Mouse (Mus musculus) olfactory bulb, adult 2 months (tissue): ENCODE data around the gene Znhit2.
A peak's percentile ranks its signal among the peaks of the same experiment; 100 is the strongest.

ENCODE experiments used
- CTCF ChIP-seq: fragments of 200-500 bp; IDR thresholded peaks from 2 replicates; pipeline ENCODE4 v1.5.1; 2012; ENCODE audit warnings: low read depth, mild to moderate bottlenecking, low read length, moderate library complexity; ENCODE audit not compliant: insufficient read depth
- POLR2A ChIP-seq: fragments of 200-500 bp; IDR thresholded peaks from 2 replicates; pipeline ENCODE4 v1.6.1; 2012; ENCODE audit warnings: mild to moderate bottlenecking, low read depth, low read length, moderate library complexity; ENCODE audit not compliant: insufficient read depth

- TF ChIP-seq POLR2A, result peak; percentile 77
- no peak for TF ChIP-seq CTCF
These were observed 14.5 kb upstream of the Znhit2 start, which contains the start of gene Syvn1 for GRCm38 (mm10) chr19:6046294-6047153.
